Mouse (Mus musculus): ENCODE measurements at regions not wholly inside any gene's neighbourhood (a gene's known extent, or its start where the extent isn't known, plus 50 kb on each side); places are given as distances from the start of the nearest gene placed in this dataset.
"Not testable (repeated sequence)": the region's sequence is repeated elsewhere in the genome, so short reads cannot be mapped to it uniquely, and the experiment has no call there.

DNA sequence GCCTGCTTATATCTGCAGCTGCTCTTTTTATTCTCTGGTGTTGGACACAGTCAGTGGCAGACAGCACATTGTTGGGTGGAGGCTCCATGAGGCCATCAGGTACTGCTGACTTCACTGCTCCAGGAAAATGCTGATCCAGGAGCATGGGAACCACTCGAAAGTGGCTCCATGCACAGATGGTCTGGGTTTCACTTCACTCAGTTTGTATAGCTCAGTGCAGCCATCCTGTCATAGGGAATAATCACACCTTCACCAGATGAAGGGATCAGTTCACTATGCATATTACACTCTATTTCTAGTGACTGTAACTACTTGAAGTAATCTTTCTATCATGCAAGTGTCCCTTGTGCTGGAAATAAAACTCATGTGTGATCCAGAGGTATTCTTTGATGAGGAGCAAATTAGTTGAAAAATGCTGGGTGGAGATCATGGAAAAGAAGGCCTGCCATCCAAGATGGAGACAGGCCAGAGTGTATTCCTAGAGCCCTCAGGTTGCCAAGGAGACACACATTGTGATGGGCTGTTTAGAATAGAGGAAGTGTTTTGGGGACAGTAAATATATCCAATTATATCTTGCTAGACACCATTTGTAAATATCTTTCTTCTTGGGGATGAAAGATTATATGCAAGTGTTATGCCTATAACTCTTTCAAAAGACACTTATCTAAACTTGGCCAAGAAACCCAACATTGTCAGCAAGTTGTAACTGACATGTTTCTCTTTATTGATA lies 103.7 kb upstream of the Arhgap42 start:
- no peak for DNase-seq (ENCODE audit: low read depth)

DNA sequence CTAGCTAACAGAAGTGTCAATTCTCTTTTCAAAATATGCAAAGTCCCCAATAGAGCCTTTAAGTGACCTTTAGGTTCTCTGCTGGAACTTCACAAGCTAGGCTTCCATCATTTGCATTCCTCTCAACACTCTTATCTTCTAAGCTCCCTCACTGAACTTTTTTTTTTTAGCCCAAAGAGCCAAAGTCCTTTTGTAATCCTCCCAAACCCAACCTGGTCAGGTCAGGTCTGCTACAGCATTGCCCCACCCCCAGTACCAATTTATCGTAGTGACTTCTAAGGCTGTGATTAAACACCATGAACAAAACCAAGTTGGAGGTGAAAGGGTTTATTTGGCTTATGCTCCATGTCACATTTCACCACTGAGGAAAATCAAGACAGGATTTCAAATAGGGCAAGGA lies 79.7 kb upstream of the Arhgap42 start:
- DNase-seq (ENCODE audit: low read depth) = no peak

DNA sequence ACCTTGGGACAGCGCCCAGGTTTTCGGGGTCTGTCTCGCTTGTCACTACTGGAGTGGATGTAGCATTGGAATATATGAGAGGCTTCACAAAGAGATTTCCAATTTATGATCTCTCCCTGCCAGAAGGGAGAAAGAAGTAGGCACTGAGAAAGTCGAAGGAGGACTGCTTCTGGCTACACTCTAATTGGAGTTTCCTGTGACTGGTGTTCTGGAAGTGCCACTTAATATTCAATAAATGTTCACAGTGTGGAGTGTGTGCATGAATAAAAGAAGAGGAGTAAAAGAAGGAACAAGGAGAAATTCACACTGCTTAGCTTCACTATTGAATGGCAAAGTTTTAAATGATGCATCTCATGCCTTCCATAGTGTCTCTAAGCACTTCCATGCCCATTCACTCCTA lies 77.1 kb upstream of the Arhgap42 start:
- no peak for DNase-seq (ENCODE audit: low read depth)

DNA sequence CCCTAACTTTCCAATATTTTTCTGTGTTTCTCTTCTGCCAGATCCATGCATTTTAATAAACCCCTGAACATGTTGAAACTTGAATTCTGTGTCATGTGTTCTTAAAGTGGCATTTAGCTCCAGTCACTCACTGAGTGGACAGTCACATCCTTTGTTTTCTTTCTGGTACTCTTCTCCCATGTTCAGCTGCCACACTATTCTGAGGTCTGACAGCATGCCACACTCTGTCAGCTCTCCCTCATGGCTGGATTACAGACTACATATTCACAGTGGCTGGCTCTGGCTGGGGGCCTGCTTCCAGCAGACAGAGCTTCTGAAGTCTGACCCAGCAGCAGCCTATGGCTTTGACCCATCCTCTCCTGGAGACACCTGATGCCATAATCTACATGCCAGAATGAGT lies 73.4 kb upstream of the Arhgap42 start:
- DNase-seq (ENCODE audit: low read depth) = no peak

DNA sequence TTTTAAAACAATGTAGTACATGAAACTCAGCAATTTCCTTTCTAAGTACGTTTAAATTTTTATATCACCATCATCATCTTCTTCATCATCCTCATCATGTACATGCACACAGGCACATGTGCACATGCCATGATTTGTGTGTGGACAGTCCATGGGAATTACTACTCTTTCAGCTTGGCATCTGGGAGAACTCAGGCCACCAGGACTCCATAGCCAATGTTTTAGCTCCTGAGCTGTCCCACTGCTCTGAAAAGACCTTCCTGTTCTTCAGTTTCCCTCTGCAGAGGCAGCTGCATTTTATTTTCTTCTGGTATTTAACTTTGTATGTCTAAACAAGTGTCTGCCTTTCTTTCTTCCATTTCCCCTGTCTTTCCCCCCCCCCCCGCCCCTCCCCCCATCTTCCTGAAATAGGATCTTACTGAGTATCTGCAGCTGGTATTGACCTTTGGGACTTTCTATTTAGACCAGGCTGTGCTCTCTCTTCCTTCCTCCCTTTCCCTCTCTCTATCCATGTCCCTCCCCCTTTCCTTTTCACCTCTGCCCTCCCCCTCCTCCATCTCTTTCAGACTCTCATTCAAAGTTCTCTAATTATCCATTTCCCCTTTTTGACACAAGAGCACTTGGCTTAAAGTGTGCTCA lies 72.8 kb upstream of the Arhgap42 start:
- DNase-seq (ENCODE audit: low read depth) = no peak

DNA sequence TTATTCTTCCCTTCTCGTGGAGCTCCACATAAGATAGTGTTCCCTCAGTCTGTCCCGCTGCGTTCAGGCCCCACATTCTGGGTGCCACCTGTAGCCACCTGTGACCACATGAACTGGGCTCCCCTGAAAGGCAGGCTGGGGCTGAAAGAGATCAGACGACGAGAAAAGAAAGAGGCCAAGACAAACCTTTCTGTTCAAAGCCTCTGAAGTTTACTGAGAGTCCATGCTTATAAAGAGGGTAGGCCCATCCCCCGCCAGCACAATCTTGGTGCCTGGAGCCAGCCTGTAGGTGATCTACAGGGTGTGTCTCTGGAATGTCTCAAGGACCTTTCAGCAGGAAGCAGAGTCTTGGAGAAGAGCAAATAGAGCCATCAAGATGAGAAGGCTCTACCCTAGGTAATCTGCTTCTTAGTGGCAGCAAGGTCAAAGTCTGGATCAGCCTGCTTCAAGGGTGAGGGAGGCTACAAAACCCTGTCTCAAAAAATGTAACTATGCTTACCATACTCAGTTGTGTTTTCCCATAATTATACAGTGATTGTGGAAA lies 72.2 kb upstream of the Arhgap42 start:
- not testable (repeated sequence) for DNase-seq (ENCODE audit: low read depth)

DNA sequence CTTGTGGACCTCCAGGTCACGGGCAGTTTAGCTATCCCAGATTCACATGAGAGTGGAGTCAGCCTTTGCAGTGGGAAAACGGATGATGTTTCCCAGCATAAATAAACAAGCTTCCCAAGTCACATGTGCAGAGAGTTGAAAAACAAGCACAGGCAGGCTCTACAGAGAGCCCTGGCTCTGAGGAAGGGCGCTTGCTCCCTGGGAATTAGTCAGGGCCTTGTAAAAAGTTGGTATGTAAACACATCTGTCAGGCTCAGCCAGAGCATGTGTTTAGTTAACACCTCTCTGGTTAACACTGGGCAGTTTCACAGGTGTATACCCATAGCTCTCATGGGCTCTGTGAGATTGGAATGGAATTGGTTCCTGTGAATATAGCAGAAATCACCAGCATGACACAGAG lies 51.9 kb upstream of the Arhgap42 start:
- DNase-seq (ENCODE audit: low read depth) = no peak

DNA sequence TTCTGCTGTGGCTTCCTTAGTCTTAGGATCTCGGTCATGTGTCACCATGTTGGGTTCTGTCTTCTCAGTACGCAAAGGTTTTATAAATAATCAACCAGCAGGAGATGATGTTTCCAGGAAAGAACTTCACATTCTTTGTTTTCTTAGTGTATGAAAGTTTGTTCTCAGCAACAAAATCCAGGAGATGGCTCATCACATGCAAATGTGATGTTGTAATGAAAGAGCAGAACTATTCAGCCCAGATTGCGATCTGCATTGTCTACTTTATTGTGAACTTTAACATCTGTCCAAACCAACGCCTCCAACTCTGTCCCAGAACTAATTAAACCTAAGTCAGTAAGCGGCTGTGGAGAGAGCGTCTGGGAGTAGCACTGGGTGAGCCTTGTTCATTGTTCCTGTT lies 50.7 kb upstream of the Arhgap42 start:
- DNase-seq (ENCODE audit: low read depth) = no peak
